Mouse (Mus musculus): ENCODE results near the gene Fbxo2.
"Not testable (repeated sequence)": the region's sequence is repeated elsewhere in the genome, so short reads cannot be mapped to it uniquely, and the experiment has no call there.

Gene Fbxo2

GRCm38 (mm10) chr4:148160436-148161390 is at the start of gene Fbxo2, which contains the start of gene Fbxo44:
TSS of gene Fbxo2 (plus strand) at chr4:148160621.
TSS of gene Fbxo44 (minus strand) at chr4:148160482.
- no peak for DNase-seq (ENCODE audit: low spot score)

- DNase-seq (ENCODE audit: low spot score) = no peak
These were observed 47.9 kb upstream of the Fbxo2 start for GRCm38 (mm10) chr4:148112519-148112918.

- DNase-seq (ENCODE audit: low spot score) = peak; percentile 93
These were observed 45.5 kb upstream of the Fbxo2 start for GRCm38 (mm10) chr4:148114758-148115391.

- peak; percentile 62 for DNase-seq (ENCODE audit: low spot score)
These were observed 45.0 kb upstream of the Fbxo2 start for GRCm38 (mm10) chr4:148115467-148115866.

GRCm38 (mm10) chr4:148116657-148117056 is 43.8 kb upstream of the Fbxo2 start:
- DNase-seq (ENCODE audit: low spot score) = no peak

GRCm38 (mm10) chr4:148117392-148117791 is 43.0 kb upstream of the Fbxo2 start:
- DNase-seq (ENCODE audit: low spot score) = no peak

- not testable (repeated sequence) for DNase-seq (ENCODE audit: low spot score)
These were observed 40.8 kb upstream of the Fbxo2 start for GRCm38 (mm10) chr4:148119578-148119977.

- no peak for DNase-seq (ENCODE audit: low spot score)
These were observed 39.9 kb upstream of the Fbxo2 start for GRCm38 (mm10) chr4:148120555-148120954.

GRCm38 (mm10) chr4:148121362-148121761 is 39.1 kb upstream of the Fbxo2 start:
- no peak for DNase-seq (ENCODE audit: low spot score)

GRCm38 (mm10) chr4:148121982-148122693 is 38.3 kb upstream of the Fbxo2 start:
- no peak for DNase-seq (ENCODE audit: low spot score)

- no peak for DNase-seq (ENCODE audit: low spot score)
These were observed 37.7 kb upstream of the Fbxo2 start for GRCm38 (mm10) chr4:148122694-148123066.

GRCm38 (mm10) chr4:148128241-148128640 is 32.2 kb upstream of the Fbxo2 start:
- DNase-seq (ENCODE audit: low spot score) = no peak

- no peak for DNase-seq (ENCODE audit: low spot score)
These were observed 31.7 kb upstream of the Fbxo2 start for GRCm38 (mm10) chr4:148128672-148129071.

GRCm38 (mm10) chr4:148130133-148130532 is 30.3 kb upstream of the Fbxo2 start, which contains the start of gene Mad2l2:
TSS of gene Mad2l2 (plus strand) at chr4:148130384.
- DNase-seq (ENCODE audit: low spot score) = no peak

- DNase-seq (ENCODE audit: low spot score) = peak; percentile 67
These were observed 29.6 kb upstream of the Fbxo2 start, which contains the start of gene Draxin for GRCm38 (mm10) chr4:148130561-148131413. TSS of gene Draxin (minus strand) at chr4:148130698.

- no peak for DNase-seq (ENCODE audit: low spot score)
These were observed 28.8 kb upstream of the Fbxo2 start for GRCm38 (mm10) chr4:148131497-148132081.

- no peak for DNase-seq (ENCODE audit: low spot score)
These were observed 25.4 kb upstream of the Fbxo2 start for GRCm38 (mm10) chr4:148134988-148135387.

- no peak for DNase-seq (ENCODE audit: low spot score)
These were observed 22.9 kb upstream of the Fbxo2 start for GRCm38 (mm10) chr4:148137503-148137902.

GRCm38 (mm10) chr4:148139767-148140097 is 20.7 kb upstream of the Fbxo2 start:
- no peak for DNase-seq (ENCODE audit: low spot score)

GRCm38 (mm10) chr4:148140098-148141011 is 20.1 kb upstream of the Fbxo2 start:
- DNase-seq (ENCODE audit: low spot score) = peak; percentile 96

All from testis, postnatal 10 days (tissue).